Mouse (Mus musculus): Measurements from ENCODE around the gene Ldb1.
"Not testable (repeated sequence)": the region's sequence is repeated elsewhere in the genome, so short reads cannot be mapped to it uniquely, and the experiment has no call there.

The Ldb1 gene

DNA sequence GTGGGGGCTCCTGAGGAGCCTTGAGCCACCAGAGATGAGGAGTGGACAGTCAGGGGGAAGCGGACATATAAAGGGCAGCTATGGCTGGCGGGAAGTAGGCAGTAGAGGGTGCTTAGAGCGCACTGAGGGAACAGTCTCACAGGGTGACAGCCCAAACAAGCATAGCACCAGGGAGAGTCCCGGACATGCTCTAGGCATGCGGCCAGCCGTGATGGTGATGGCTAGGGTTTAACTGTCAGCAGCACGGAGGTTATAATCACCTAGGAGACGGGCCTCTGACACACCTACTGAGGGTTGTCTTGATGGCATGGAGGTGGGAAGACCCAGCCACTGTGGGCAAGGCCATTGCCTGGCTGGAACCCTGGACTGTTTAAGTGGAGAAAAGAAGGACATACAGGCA lies 18.4 kb downstream of the Ldb1 start:
- no peak for DNase-seq

DNA sequence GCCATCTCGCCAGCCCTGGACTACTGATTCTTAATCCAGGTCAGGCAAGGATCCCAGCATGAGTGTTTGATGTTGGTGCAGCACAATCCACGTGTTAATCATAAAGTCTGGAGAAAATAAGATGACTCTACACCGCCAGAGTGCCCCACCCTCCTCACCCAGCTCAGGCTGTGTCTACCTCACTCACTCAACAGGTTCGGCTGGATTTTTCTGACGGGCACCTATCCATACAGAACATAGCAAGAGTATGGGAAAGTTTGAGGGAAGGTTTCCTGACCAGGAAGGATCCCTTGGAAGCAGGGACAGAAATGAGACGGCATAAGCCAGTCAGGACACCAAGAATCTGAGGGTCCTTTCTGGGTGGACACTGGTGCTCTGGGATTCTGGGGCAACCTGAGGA lies 20.1 kb downstream of the Ldb1 start:
- no peak for DNase-seq

DNA sequence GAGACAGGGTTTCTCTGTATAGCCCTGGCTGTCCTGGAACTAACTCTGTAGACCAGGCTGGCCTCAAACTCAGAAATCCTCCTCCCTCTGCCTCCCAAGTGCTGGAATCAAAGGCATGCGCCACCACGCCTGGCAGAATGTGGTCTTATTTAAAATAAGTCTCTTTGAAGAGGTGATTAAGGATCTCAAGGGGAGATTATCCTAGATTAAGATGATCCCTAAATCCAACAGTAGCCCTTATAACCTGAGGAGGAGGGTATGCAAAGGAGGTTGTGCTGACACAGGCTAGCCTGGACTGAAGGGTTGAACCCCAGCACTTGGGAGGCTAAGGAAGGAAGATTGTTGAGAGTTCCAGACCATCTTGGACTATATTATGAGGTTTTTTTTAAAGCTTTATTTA lies 29.0 kb downstream of the Ldb1 start:
- DNase-seq = no peak

DNA sequence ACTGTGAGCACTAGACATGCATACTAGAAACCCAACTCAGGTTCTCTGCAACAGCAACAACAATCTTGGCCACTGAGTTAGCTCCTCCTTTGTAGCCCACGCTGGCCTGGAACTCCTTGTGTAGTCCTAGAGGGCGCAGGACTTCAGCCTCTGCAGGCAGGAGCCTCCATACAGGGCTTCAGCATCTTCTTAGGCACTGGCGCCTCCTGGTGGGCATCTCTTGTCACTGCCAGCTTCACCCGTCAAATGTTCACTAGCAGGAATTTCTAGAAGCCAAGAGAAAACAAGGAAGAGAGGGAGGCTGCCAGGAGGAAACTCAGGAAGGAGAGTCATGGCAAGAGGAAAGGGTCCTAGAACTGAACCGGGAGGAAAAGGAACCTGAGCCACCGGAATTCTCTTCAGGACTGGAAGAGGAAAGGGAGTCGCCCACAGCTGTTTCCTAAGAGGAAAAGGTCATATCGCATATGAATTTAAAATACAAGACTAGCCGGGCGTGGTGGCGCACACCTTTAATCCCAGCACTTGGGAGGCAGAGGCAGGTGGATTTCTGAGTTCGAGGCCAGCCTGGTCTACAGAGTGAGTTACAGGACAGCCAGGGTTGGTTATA lies 30.3 kb downstream of the Ldb1 start:
- peak; percentile 82 for DNase-seq

DNA sequence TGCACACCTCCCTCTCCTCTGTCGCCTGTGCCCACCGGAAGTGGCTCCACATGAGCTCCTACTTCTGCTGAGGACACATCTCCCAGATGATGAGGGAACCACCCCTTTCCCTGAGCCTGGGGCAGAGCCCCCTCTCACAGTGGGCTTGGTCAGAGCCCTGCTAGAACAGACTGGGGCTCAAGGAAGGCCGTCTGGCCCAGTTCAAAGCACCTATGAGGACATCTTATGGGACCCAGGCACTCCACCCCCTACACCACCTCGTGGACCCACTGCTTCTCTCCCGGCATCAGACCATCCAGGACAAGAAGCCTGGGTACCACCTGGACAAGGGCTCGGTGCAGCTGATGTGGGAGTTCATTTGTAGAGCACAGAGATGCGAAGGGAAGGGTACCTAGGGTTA lies 39.3 kb downstream of the Ldb1 start:
- DNase-seq = no peak

DNA sequence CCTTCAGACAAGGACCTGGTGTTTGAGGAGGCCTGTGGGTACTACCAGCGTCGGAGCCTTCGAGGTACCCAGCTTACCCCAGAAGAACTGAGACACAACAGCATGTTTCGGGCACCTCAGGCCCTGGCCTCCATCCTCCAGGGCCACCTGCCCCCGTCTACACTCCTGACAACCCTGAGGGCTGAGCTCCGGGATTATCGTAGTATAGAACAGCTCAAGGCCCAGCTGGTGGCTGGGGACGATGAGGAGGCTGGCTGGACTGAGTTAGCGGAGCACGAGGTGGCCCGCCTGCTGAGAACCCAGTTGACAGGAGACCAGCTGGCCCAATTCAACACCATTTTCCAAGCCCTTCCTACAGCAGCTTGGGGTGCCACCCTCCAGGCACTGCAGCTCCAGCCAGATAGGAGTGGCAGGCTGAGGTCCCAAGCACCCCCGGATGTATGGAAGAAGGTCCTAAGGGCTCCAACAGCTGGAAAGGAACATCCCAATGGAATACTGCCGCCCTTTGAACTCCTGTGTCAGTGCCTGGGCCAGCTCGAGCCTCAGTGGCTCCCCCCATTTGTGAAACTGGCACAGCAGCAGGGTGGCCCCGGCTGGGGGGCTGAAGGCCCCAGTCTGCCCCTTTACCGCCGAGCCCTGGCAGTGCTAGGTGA lies 40.1 kb downstream of the Ldb1 start:
- no peak for DNase-seq

DNA sequence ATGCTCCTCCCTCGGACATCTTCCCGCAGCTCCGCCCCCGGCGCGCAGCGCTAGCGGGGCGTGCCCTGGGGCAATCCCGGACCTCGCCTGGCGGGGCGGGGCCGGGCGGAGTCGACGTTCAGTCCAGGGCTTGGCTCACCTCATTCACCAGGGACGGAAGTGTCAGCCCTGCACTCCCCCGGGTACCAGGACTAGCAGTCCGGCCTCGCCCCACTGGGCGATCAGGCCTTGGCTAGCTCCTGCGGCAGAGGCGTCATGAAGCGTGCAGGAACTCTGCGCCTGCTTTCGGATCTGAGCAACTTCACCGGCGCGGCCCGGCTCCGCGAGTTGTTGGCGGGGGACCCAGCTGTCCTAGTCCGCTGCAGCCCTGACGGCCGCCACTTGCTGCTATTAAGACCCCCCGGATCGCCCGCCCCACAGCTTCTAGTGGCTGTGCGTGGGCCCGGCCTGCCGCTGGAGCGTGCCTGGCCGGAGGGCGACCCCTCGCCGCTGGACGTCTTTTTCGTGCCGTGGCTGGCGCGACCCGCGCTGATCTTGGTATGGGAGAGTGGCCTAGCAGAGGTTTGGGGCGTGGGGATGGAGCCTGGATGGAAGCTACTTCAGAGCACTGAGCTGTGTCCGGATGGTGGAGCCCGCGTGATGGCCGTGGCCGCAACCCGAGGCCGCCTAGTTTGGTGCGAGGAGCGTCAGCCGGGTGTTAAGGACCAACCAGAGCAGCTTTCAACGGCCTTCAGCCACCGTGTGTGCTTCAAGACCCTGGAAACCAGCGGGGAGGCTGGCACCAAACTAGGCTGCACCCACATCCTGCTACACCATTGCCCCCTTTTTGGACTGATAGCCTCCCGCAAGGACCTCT lies 41.4 kb downstream of the Ldb1 start, which contains the start of gene Hps6:
Gene Hps6 (plus strand): TSS at position 138 of the 856 bp plus-strand sequence.
- peak; percentile 83 for DNase-seq

DNA sequence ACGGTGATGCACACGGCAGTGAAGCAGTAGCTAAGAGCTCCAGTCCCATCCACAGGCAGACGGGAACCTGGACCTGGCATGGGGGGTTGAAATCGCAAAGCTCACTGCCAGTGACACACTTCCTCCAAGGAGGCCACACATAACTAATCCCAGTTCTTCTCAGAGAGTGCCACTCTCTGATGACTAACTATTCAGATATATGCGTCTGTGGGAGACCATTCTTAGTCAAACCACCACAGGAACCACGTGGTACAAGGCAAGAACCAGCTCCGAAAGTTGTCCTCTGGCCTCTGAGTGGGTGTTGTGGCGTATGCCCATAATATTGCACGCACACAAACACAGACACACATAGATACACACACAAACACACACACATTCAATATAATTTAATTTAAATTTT lies 42.7 kb downstream of the Ldb1 start:
- no peak for DNase-seq

DNA sequence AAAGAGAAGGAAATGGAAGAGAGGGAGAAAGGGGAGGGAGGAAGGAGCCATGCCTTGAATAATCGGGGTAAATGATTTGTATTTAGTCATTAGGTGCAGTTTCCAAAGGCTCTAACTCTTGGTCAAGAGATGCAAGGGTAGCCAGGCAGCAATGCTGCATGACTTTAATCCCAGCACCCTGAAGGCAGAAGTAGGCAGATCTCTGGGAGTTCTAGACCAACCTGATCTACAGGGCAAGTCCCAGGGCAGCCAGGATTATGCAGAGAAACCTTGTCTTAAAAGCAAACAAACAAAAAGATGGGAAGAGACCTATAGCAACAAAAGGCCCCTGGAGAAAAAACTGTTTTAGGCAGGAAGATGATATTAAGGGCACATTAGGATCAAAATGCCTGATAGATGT lies 45.6 kb downstream of the Ldb1 start:
- no peak for DNase-seq

DNA sequence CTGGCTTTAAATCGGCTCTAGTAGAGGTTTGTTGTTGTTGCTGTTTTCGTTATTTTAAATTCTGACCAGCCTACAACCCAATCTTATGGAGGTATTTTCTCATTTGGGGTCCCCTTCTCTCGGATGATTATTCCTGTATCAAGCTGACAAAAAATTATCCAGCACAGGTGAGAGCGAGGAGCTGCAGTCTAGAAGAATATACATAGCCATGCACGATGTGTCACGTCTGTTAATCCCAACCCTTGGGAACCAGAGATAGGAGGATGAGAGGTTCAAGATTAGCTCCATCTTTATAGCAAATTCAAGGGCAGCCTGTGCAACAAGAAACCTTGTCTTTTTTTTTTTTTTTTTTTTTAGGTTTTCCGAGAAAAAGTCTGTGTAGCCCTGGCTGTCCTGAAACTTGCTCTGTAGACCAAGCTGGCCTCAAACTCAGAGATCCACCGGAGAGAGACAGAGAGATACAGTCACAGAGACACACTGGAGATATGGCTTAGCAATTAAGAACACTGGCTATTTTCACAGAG lies 46.3 kb downstream of the Ldb1 start:
- no peak for DNase-seq

DNA sequence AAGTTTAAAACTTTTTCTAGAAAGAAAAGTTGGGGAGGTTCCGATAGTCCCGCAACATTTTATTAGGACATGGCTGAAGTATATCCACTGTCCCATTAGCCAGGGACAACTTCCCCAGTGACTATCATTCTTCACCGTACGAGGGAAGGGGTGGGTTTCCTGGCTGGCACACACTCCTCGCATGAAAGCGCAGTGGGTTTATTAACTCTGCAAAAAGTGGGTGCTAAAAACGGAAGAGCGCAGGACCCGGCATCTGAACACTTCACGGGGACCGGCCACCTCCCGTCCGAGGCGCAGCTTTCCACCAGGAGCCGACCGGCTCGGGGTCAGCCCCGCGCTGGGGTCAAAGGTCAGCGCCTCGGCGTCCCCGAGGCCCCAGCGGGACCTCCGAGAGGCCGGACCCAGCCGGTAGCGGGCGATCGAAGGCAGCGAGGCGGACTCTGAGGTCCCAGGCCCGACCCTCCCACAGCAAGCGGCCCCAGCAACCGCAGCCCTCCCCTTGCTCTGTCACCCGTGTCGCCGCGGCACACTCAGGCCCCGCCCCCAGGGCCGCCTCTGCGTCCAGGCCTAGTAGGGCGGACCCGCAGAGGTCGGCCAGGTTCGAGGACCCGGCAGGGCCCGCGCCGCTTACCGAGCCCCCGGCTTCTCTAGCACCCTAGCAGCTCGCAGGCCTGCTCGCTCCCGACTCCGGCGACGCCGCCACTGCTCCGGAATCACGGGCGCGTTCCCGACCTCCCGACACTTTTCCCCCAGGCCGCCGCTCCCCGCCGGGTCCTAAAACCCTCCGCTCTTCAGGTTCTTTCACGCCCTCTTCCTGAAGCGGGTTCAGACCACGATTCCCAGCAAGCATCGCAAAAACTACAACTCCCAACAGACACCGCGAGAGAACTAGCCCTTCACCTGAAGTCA lies 47.0 kb downstream of the Ldb1 start, which contains the start of gene Armh3:
Gene Armh3 (minus strand): TSS at position 704 of the 909 bp plus-strand sequence.
- peak; percentile 96 for DNase-seq

DNA sequence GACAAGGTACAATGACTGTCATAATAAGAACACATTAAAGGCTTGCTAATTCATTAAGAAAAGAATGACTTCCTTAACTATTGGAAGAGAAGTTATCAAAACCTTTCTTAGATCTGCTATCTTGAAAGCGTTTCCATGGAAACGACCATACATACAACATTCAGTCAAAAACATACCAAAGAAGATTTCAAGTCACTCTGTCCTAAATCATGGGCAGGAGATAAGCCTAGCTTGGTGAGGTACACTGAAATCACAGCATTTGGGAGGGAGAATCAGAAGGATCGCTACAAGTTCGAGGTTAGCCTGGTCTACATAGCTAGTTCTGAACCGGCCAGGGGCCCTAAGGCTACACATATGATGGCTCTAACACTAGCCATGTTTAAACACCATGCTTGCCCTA lies 47.6 kb downstream of the Ldb1 start:
- DNase-seq = no peak

DNA sequence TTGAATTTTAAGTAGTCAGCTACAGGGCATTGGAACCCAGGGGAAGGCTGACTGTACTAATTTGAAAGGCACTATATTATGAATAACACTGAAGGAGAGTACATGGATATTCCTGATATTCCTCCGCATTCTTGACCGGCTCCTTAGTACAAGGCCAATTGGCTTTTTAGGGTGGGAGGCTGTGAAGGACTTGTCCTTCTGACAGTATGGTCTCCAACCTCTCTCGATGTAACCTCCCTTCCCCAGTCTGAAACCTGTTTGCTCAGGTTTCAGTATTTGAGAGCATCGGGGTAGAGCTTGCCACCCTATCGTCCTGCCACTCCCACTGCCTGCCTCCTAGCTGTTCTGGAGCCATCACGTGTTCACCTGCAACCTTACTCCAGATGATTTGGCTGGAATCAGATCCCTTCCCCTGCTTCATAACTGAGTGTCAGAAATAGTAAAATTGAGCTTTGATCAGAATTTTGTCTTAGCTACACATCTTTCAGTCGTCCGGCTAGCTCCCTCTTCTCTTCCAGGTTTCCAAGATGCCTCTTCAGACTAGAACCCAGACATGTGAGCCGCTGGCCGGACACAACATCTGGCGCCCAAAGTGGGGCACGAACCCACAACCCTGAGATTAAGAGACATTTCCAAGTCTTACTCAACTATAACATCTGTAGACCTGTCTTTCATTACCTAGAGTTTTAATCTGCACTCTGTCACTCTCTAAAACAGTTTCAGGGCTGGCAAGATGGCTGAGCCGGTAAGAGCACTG lies 50.9 kb downstream of the Ldb1 start:
- DNase-seq = no peak

DNA sequence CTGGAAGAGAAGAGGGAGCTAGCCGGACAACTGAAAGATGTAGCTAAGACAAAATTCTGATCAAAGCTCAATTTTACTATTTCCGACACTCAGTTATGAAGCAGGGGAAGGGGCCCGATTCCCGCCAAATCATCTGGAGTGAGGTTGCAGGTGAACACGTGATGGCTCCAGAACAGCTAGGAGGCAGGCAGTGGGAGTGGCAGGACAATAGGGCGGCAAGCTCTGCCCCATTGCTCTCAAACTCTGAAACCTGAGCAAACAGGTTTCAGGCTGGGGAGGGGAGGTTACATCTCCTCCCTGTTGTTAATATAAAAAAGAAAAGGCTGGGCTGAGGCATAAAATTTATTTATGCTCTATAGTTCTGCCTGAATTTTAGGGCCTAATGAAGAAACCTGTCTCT lies 51.6 kb downstream of the Ldb1 start:
- not testable (repeated sequence) for DNase-seq

DNA sequence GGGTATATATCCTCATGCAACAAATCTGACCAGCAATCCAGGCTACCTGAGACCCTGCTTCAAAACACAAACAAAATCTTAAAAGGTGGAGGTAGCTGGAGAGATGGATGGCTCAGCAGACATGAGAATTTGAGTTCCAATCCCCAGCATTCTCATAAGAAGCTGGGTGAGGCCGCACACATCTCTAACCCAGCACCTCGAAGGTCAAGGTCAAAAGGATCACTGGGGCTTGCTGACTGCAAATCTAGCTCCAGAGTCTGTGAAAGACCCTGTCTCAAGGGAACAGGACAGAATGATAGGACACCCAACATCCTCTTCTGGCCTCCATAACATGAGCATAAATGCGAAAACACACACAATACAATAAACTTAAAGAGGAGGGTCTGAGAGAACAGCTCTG lies 53.8 kb downstream of the Ldb1 start:
- DNase-seq = no peak

DNA sequence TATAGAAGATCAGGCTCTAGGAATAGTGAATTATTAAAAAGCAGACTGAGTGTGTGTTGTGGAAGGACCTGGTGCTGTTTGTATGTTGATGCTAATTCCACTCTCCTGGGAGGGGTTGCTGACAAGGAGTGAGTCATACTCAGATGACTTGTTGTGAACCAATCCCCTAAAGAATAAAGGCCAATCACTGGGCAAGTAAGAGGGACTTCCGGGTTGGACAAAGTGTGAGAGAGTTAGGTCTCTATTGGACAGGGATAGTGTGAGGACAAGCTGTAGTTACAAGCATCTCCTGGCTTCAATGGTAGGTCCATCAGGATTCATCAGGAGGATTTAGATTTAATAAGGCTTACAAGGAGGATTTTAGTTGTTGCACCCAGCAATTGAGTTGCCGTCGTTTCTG lies 56.8 kb downstream of the Ldb1 start:
- no peak for DNase-seq

DNA sequence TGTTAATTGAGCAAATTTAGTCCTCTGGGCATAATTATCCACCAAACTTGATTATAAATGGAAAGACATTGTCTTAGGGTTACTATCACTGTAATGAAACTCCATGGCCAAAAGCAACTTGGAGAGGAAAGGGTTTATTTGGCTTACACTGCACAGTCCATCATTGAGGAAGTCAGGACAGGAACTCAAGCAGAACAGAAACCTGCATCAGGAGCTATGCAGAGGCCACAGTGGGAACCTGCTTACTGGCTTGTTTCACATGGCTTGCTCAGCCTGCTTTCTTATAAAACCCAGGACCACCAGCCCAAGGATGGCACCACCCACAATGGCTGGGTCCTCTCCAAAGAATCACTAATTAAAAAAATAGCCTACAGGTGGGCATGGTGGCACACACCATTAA lies 60.6 kb downstream of the Ldb1 start:
- DNase-seq = no peak
